Mouse (Mus musculus): ENCODE data around the gene Aff3. TPM values are rescaled to one million over a fixed set of nuclear protein-coding genes. Genes with fewer than 3 reads are reported as not detected.

The Aff3 gene
- polyA plus RNA-seq, 1 experiment from 2014 or later, result 2.1 TPM

- H3K27ac ChIP-seq (ENCODE audit: low read depth, low read length), result no peak overlapping the region
- H3K4me1 ChIP-seq (replicated peaks; ENCODE audit: control insufficient read depth, insufficient read depth, low read length), result 0 out of 2 replicates have a peak, but pooled peaks cover 2% of the 10 kb centered on the region
- ATAC-seq, result no peak
- no peak overlapping the region for H3K4me3 ChIP-seq (ENCODE audit: low read depth, low read length)
- no peak overlapping the region for H3K4me2 ChIP-seq (replicated peaks; ENCODE audit: low read depth)
- no peak for TF ChIP-seq CTCF (IDR thresholded peaks at IDR 0.05; ENCODE audit: low read depth)
- H3K9me3 ChIP-seq (ENCODE audit: control insufficient read depth), result no peaks in the 10 kb centered on the region
- H3K36me3 ChIP-seq (ENCODE audit: control insufficient read depth, insufficient read depth), result no peaks in the 10 kb centered on the region
- no peaks in the 10 kb centered on the region for H3K27me3 ChIP-seq (replicated peaks; ENCODE audit: control insufficient read depth, insufficient read depth, low read length)
- no peak overlapping the region for H3K9ac ChIP-seq (ENCODE audit: low read depth, low read length)
- WGBS, result 23% methylated on average over 10 of the region's 10 CpGs
Observed at GRCm38 (mm10) chr1:38357933-38358796, 306.6 kb downstream of the Aff3 start.

- H3K36me3 ChIP-seq (ENCODE audit: control insufficient read depth, insufficient read depth), result no peaks in the 10 kb centered on the region
- no peak for TF ChIP-seq CTCF (IDR thresholded peaks at IDR 0.05; ENCODE audit: low read depth)
- 0 out of 2 replicates have a peak, but pooled peaks cover 2% of the 10 kb centered on the region for H3K4me1 ChIP-seq (replicated peaks; ENCODE audit: control insufficient read depth, insufficient read depth, low read length)
- no peak for ATAC-seq
- H3K27ac ChIP-seq (ENCODE audit: low read depth, low read length), result no peak overlapping the region
- H3K4me3 ChIP-seq (ENCODE audit: low read depth, low read length), result no peak overlapping the region
- WGBS, result 38% methylated on average over 4 of the region's 4 CpGs
- H3K9ac ChIP-seq (ENCODE audit: low read depth, low read length), result no peak overlapping the region
- no peaks in the 10 kb centered on the region for H3K27me3 ChIP-seq (replicated peaks; ENCODE audit: control insufficient read depth, insufficient read depth, low read length)
- H3K9me3 ChIP-seq (ENCODE audit: control insufficient read depth), result no peaks in the 10 kb centered on the region
- H3K4me2 ChIP-seq (replicated peaks; ENCODE audit: low read depth), result no peak overlapping the region
Observed at GRCm38 (mm10) chr1:38354585-38354984, 310.2 kb downstream of the Aff3 start.

GRCm38 (mm10) chr1:38347346-38347745, 317.4 kb downstream of the Aff3 start:
- Histone ChIP-seq H3K9me3 (ENCODE audit: control insufficient read depth) (no peaks in the 10 kb centered on the region), H3K27ac (ENCODE audit: low read depth, low read length) (no peak overlapping the region), H3K36me3 (ENCODE audit: control insufficient read depth, insufficient read depth) (no peaks in the 10 kb centered on the region), H3K9ac (ENCODE audit: low read depth, low read length) (no peak overlapping the region), H3K27me3 (replicated peaks; ENCODE audit: control insufficient read depth, insufficient read depth, low read length) (no peaks in the 10 kb centered on the region), H3K4me1 (replicated peaks; ENCODE audit: control insufficient read depth, insufficient read depth, low read length) (no peaks in the 10 kb centered on the region), H3K4me3 (ENCODE audit: low read depth, low read length) (no peak overlapping the region), H3K4me2 (replicated peaks; ENCODE audit: low read depth) (no peak overlapping the region)
- WGBS, result 76% methylated on average over 4 of the region's 4 CpGs
- ATAC-seq, result no peak
- TF ChIP-seq CTCF (IDR thresholded peaks at IDR 0.05; ENCODE audit: low read depth), result no peak

- 82% methylated on average over 7 of the region's 7 CpGs for WGBS
- Histone ChIP-seq H3K4me1 (replicated peaks; ENCODE audit: control insufficient read depth, insufficient read depth, low read length) (no peaks in the 10 kb centered on the region), H3K9me3 (ENCODE audit: control insufficient read depth) (no peaks in the 10 kb centered on the region), H3K9ac (ENCODE audit: low read depth, low read length) (no peak overlapping the region), H3K27ac (ENCODE audit: low read depth, low read length) (no peak overlapping the region), H3K4me2 (replicated peaks; ENCODE audit: low read depth) (no peak overlapping the region), H3K36me3 (ENCODE audit: control insufficient read depth, insufficient read depth) (no peaks in the 10 kb centered on the region), H3K27me3 (replicated peaks; ENCODE audit: control insufficient read depth, insufficient read depth, low read length) (no peaks in the 10 kb centered on the region), H3K4me3 (ENCODE audit: low read depth, low read length) (no peak overlapping the region)
- ATAC-seq, result no peak
- TF ChIP-seq CTCF (IDR thresholded peaks at IDR 0.05; ENCODE audit: low read depth), result no peak
Observed at GRCm38 (mm10) chr1:38334206-38334605, 330.5 kb downstream of the Aff3 start.

GRCm38 (mm10) chr1:38332919-38333318, 331.8 kb downstream of the Aff3 start:
- no peak overlapping the region for H3K9ac ChIP-seq (ENCODE audit: low read depth, low read length)
- no peaks in the 10 kb centered on the region for H3K9me3 ChIP-seq (ENCODE audit: control insufficient read depth)
- H3K4me3 ChIP-seq (ENCODE audit: low read depth, low read length), result no peak overlapping the region
- no peaks in the 10 kb centered on the region for H3K36me3 ChIP-seq (ENCODE audit: control insufficient read depth, insufficient read depth)
- H3K27me3 ChIP-seq (replicated peaks; ENCODE audit: control insufficient read depth, insufficient read depth, low read length), result no peaks in the 10 kb centered on the region
- H3K4me2 ChIP-seq (replicated peaks; ENCODE audit: low read depth), result no peak overlapping the region
- no peak for ATAC-seq
- 89% methylated on average over 5 of the region's 5 CpGs for whole genome bisulfite sequencing
- H3K27ac ChIP-seq (ENCODE audit: low read depth, low read length), result no peak overlapping the region
- no peak for TF ChIP-seq CTCF (IDR thresholded peaks at IDR 0.05; ENCODE audit: low read depth)
- no peaks in the 10 kb centered on the region for H3K4me1 ChIP-seq (replicated peaks; ENCODE audit: control insufficient read depth, insufficient read depth, low read length)

- no peak for ATAC-seq
- 84% methylated on average over 5 of the region's 5 CpGs for WGBS
- H3K4me1 ChIP-seq (replicated peaks; ENCODE audit: control insufficient read depth, insufficient read depth, low read length), result no peaks in the 10 kb centered on the region
- no peak overlapping the region for H3K4me2 ChIP-seq (replicated peaks; ENCODE audit: low read depth)
- H3K9ac ChIP-seq (ENCODE audit: low read depth, low read length), result no peak overlapping the region
- TF ChIP-seq CTCF (IDR thresholded peaks at IDR 0.05; ENCODE audit: low read depth), result no peak
- no peaks in the 10 kb centered on the region for H3K27me3 ChIP-seq (replicated peaks; ENCODE audit: control insufficient read depth, insufficient read depth, low read length)
- H3K36me3 ChIP-seq (ENCODE audit: control insufficient read depth, insufficient read depth), result no peaks in the 10 kb centered on the region
- no peak overlapping the region for H3K4me3 ChIP-seq (ENCODE audit: low read depth, low read length)
- no peak overlapping the region for H3K27ac ChIP-seq (ENCODE audit: low read depth, low read length)
- H3K9me3 ChIP-seq (ENCODE audit: control insufficient read depth), result no peaks in the 10 kb centered on the region
Observed at GRCm38 (mm10) chr1:38324206-38324605, 340.5 kb downstream of the Aff3 start.
